Mouse (Mus musculus) G1E (cell line): Measurements from ENCODE around the gene Pbx4. TPM values are rescaled to one million over a fixed set of nuclear protein-coding genes. Genes with fewer than 3 reads are reported as not detected.

Experiments
- ATAC-seq: 2 replicates; pipeline ENCODE4 v1.8.0; 2016; ENCODE audit warnings: mild to moderate bottlenecking; ENCODE audit not compliant: insufficient number of reproducible peaks, poor library complexity, low FRiP score, severe bottlenecking; ENCODE audit errors: extremely low read depth
- DNase-seq: peaks from one replicate; pipeline ENCODE4 v3.0.0; 2012; ENCODE audit warnings: low spot score
- H3K27me3 ChIP-seq: 2 replicates; pipeline ENCODE4 v1.6.1; 2012; ENCODE audit warnings: mild to moderate bottlenecking, low read length, inconsistent platforms; ENCODE audit not compliant: insufficient read depth
- H3K36me3 ChIP-seq: replicated peaks from 2 replicates; pipeline ENCODE3; 2012; ENCODE audit warnings: mild to moderate bottlenecking, inconsistent platforms
- H3K4me1 ChIP-seq: 2 replicates; pipeline ENCODE4 v1.6.1; 2012; ENCODE audit warnings: low read depth, low read length, inconsistent platforms, mixed read lengths; ENCODE audit not compliant: insufficient read depth
- H3K4me3 ChIP-seq: 2 replicates; pipeline ENCODE4 v1.5.1; 2012; ENCODE audit warnings: low read depth, mild to moderate bottlenecking, inconsistent platforms, low read length, moderate library complexity, mixed read lengths
- H3K9me3 ChIP-seq: replicated peaks from 2 replicates; pipeline ENCODE4 v1.6.1; 2012; ENCODE audit warnings: inconsistent platforms
- CTCF ChIP-seq: IDR thresholded peaks from 2 replicates; pipeline ENCODE4 v1.5.1; 2012; ENCODE audit warnings: low read depth, low read length, inconsistent platforms, mixed read lengths
- GATA1 ChIP-seq: IDR thresholded peaks from 2 replicates; pipeline ENCODE4 v1.6.1; 2012; ENCODE audit warnings: borderline replicate concordance, low read length, inconsistent platforms, mixed read lengths
- GATA2 ChIP-seq: IDR thresholded peaks from 2 replicates; pipeline ENCODE4 v1.6.1; 2012; ENCODE audit warnings: low read depth, low read length, inconsistent platforms, borderline replicate concordance
- POLR2AphosphoS5 ChIP-seq: IDR thresholded peaks from 2 replicates; pipeline ENCODE4 v1.6.1; 2012; ENCODE audit warnings: low read depth, low read length, inconsistent platforms; ENCODE audit not compliant: insufficient replicate concordance
- TAL1 ChIP-seq: conservative IDR thresholded peaks from 2 replicates; pipeline ENCODE4 v1.6.1; 2012; ENCODE audit warnings: low read depth, low read length, inconsistent platforms, mixed read lengths
- polyA plus RNA-seq: library from polyadenylated mRNA; stranded (reverse); fragments of >175 nt; gene quantifications from 2 replicates; pipeline ENCODE4 v1.2.3, GENCODE M21; 2012
- total RNA-seq, 2 experiments: library from RNA; stranded (forward) in 1 of 2; stranded (reverse) in 1 of 2; fragments of 200-1000 nt in 1 of 2; fragments of >200 nt in 1 of 2; fragmentation: Nextera tagmentation in 1 of 2; gene quantifications; 2 replicates each; pipeline ENCODE4 v1.2.3; 2014 to 2017

The Pbx4 gene
- total and polyA plus RNA-seq, 3 experiments = 2.0 to 4.4 (median 2.0) TPM

- no peak for DNase-seq
- no peaks in the 10 kb centered on the region for H3K27me3 ChIP-seq
- H3K9me3 ChIP-seq = no peaks in the 10 kb centered on the region
- ATAC-seq = no peak
- H3K36me3 ChIP-seq = no peaks in the 10 kb centered on the region
- no peak overlapping the region for H3K4me3 ChIP-seq
- peaks cover 20% of the 10 kb centered on the region for H3K4me1 ChIP-seq
- TF ChIP-seq POLR2AphosphoS5 = no peak
- no peak for TF ChIP-seq TAL1
- no peak for TF ChIP-seq CTCF
- TF ChIP-seq GATA2 = no peak
- no peak for TF ChIP-seq GATA1
Observed at GRCm38 (mm10) chr8:69849899-69850298, 17.6 kb downstream of the Pbx4 start.

GRCm38 (mm10) chr8:69850926-69851506 lies 18.7 kb downstream of the Pbx4 start:
- ATAC-seq (0 out of 2 replicates have a peak, but pooled peaks have one; percentile 15), DNase-seq (peak; percentile 40)

GRCm38 (mm10) chr8:69853869-69854268 lies 21.6 kb downstream of the Pbx4 start:
- no peak for ATAC-seq
- Histone ChIP-seq H3K36me3 (no peaks in the 10 kb centered on the region), H3K9me3 (no peaks in the 10 kb centered on the region), H3K4me1 (peaks cover 16% of the 10 kb centered on the region), H3K27me3 (peaks cover 10% of the 10 kb centered on the region; the same call in 1 of the 2 replicates), H3K4me3 (no peak overlapping the region)
- no peak for DNase-seq
- no peak for TF ChIP-seq CTCF

More at GRCm38 (mm10) chr8:69850926-69851506, 18.7 kb downstream of the Pbx4 start:
- H3K4me3 ChIP-seq = no peak overlapping the region; the same call in 1 of the 2 replicates
- peaks cover 18% of the 10 kb centered on the region for H3K4me1 ChIP-seq
- no peaks in the 10 kb centered on the region for H3K36me3 ChIP-seq
- no peaks in the 10 kb centered on the region for H3K9me3 ChIP-seq
- peaks cover 4% of the 10 kb centered on the region; the same call in 1 of the 2 replicates for H3K27me3 ChIP-seq
- TF ChIP-seq GATA2 = no peak

GRCm38 (mm10) chr8:69860807-69861206 lies 28.5 kb downstream of the Pbx4 start:
- H3K9me3 ChIP-seq = no peaks in the 10 kb centered on the region
- H3K4me1 ChIP-seq = peaks cover 2% of the 10 kb centered on the region; the same call in 1 of the 2 replicates
- peaks cover 15% of the 10 kb centered on the region; the same call in 1 of the 2 replicates for H3K27me3 ChIP-seq
- ATAC-seq (no peak), DNase-seq (no peak)
- no peak overlapping the region for H3K4me3 ChIP-seq
- TF ChIP-seq POLR2AphosphoS5 (no peak), GATA1 (no peak), GATA2 (no peak), CTCF (no peak), TAL1 (no peak)
- no peaks in the 10 kb centered on the region for H3K36me3 ChIP-seq

GRCm38 (mm10) chr8:69861251-69861650 lies 29.0 kb downstream of the Pbx4 start:
- H3K27me3 ChIP-seq = peaks cover 10% of the 10 kb centered on the region; the same call in 1 of the 2 replicates
- no peak for DNase-seq
- H3K4me1 ChIP-seq = peaks cover 2% of the 10 kb centered on the region; the same call in 1 of the 2 replicates
- no peaks in the 10 kb centered on the region for H3K9me3 ChIP-seq
- no peaks in the 10 kb centered on the region for H3K36me3 ChIP-seq
- no peak for ATAC-seq
- no peak overlapping the region for H3K4me3 ChIP-seq
- TF ChIP-seq CTCF = no peak
- no peak for TF ChIP-seq GATA2
- TF ChIP-seq GATA1 = no peak
- TF ChIP-seq POLR2AphosphoS5 = no peak
- no peak for TF ChIP-seq TAL1

GRCm38 (mm10) chr8:69863387-69864020 lies 31.2 kb downstream of the Pbx4 start:
- H3K4me3 ChIP-seq = no peak overlapping the region
- DNase-seq (no peak), ATAC-seq (no peak)
- TF ChIP-seq POLR2AphosphoS5 (no peak), GATA1 (no peak), GATA2 (no peak), CTCF (no peak), TAL1 (no peak)
- no peaks in the 10 kb centered on the region for H3K9me3 ChIP-seq
- peaks cover 2% of the 10 kb centered on the region; the same call in 1 of the 2 replicates for H3K4me1 ChIP-seq
- no peaks in the 10 kb centered on the region for H3K36me3 ChIP-seq
- peaks cover 10% of the 10 kb centered on the region; the same call in 1 of the 2 replicates for H3K27me3 ChIP-seq
